Mouse (Mus musculus) forebrain, embryonic 16.5 days (tissue): ENCODE measurements at regions not wholly inside any gene's neighbourhood (a gene's known extent, or its start where the extent isn't known, plus 50 kb on each side); places are given as distances from the start of the nearest gene placed in this dataset.

Experiments
- ATAC-seq: fragments of 200-750 bp; cut with Nextera tagmentation; 2 replicates; pipeline ENCODE4 v1.8.0; 2017; ENCODE audit warnings: mild to moderate bottlenecking, moderate library complexity
- H3K27ac ChIP-seq: fragments of 300-500 bp; sonication (generic); 2 replicates; pipeline ENCODE4 v1.5.1; 2014; ENCODE audit warnings: low read length, control low read depth
- H3K27me3 ChIP-seq: fragments of 300-500 bp; sonication (generic); replicated peaks from 2 replicates; pipeline ENCODE4 v1.6.1; 2014; ENCODE audit warnings: low read length; ENCODE audit not compliant: control insufficient read depth, insufficient read depth
- H3K36me3 ChIP-seq: fragments of 300-500 bp; sonication (generic); 2 replicates; pipeline ENCODE4 v1.6.1; 2014; ENCODE audit not compliant: control insufficient read depth, insufficient read depth
- H3K4me1 ChIP-seq: fragments of 300-500 bp; sonication (generic); replicated peaks from 2 replicates; pipeline ENCODE4 v1.6.1; 2014; ENCODE audit warnings: low read length; ENCODE audit not compliant: control insufficient read depth, insufficient read depth
- H3K4me2 ChIP-seq: fragments of 300-500 bp; sonication (generic); 2 replicates; pipeline ENCODE4 v1.6.1; 2014; ENCODE audit warnings: mild to moderate bottlenecking, low read length, control low read depth
- H3K4me3 ChIP-seq: fragments of 300-500 bp; sonication (generic); replicated peaks from 2 replicates; pipeline ENCODE4 v1.5.1; 2014; ENCODE audit warnings: mild to moderate bottlenecking, low read length, control low read depth
- H3K9ac ChIP-seq: fragments of 300-500 bp; sonication (generic); replicated peaks from 2 replicates; pipeline ENCODE4 v1.6.1; 2014; ENCODE audit warnings: low read depth, low read length, control low read depth
- H3K9me3 ChIP-seq: fragments of 300-500 bp; sonication (generic); 2 replicates; pipeline ENCODE4 v1.6.1; 2016; ENCODE audit warnings: low read length; ENCODE audit not compliant: control insufficient read depth
- WGBS: fragments of 180-500 bp; shearing (Covaris S2); extraction: QIAGEN DNeasy Blood & Tissue Kit; methylation state at CpG from one replicate; pipeline ENCODE4 v1.1.7; 2014; 5-methylcytosine and 5-hydroxymethylcytosine counted together

- 94% methylated on average over 1 of the region's 1 CpGs for WGBS
- ATAC-seq: no peak
- Histone ChIP-seq H3K4me2 (no peak overlapping the region), H3K4me1 (no peaks in the 10 kb centered on the region), H3K4me3 (no peak overlapping the region), H3K27me3 (no peaks in the 10 kb centered on the region), H3K27ac (no peak overlapping the region), H3K9ac (no peak overlapping the region), H3K9me3 (no peaks in the 10 kb centered on the region), H3K36me3 (no peaks in the 10 kb centered on the region)
These were observed 899.6 kb upstream of the Acvr2a start for GRCm38 (mm10) chr2:47914270-47914669.

DNA sequence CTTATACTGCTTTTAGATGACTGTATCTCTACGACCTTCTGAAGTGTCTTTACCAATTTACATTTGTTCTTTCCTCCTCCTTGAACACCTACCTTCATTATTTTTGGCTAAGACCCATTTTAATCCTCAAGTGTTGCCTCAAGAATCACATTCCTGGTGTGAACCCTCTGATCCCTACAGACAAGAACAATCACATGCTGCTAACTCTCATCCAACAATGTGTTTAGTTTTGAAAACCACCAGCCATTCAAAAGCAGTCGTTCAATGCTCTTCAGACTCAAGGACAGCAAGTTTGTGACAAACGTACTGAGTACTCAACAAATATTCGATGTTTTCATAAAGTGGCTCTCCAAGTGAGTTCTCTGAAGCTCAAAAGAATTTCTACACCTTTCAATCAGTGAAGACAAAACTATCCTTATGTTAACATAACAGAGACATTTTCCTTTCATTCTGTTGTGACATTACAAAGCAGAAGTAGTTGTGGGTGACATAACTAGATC is 898.9 kb upstream of the Acvr2a start:
- no peak overlapping the region for H3K4me2 ChIP-seq

DNA sequence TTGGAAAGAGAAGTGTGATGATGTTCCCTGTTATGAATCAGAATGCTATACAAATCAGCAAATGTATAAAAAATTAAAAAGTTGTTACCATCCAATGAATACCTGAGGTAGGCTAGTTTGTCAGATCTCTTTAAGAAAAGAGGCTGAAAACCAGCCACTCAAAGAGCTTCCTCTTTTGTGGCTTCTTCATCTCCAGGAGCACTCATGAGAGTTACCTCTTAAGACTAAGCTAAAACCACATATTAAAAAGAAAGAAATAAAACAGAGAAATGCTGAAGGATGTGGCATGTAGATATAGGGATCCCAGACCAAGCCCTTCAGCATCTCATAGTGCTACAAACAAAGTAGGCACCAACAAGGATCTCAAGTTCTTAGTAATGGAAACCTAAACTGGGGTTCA is 890.9 kb upstream of the Acvr2a start:
- H3K27me3 ChIP-seq: no peaks in the 10 kb centered on the region
- H3K4me2 ChIP-seq: no peak overlapping the region
- no peaks in the 10 kb centered on the region for H3K36me3 ChIP-seq
- ATAC-seq: no peak
- H3K4me1 ChIP-seq: no peaks in the 10 kb centered on the region
- no peaks in the 10 kb centered on the region for H3K9me3 ChIP-seq
- no peak overlapping the region for H3K9ac ChIP-seq
- no peak overlapping the region for H3K4me3 ChIP-seq
- H3K27ac ChIP-seq: no peak overlapping the region

More for the DNA sequence above, 898.9 kb upstream of the Acvr2a start:
- no peak for ATAC-seq
- H3K4me1 ChIP-seq: no peaks in the 10 kb centered on the region
- H3K36me3 ChIP-seq: no peaks in the 10 kb centered on the region
- H3K9ac ChIP-seq: no peak overlapping the region
- no peak overlapping the region for H3K4me3 ChIP-seq
- H3K27ac ChIP-seq: no peak overlapping the region
- 70% methylated on average over 4 of the region's 4 CpGs for WGBS
- H3K27me3 ChIP-seq: no peaks in the 10 kb centered on the region
- H3K9me3 ChIP-seq: no peaks in the 10 kb centered on the region

- no peaks in the 10 kb centered on the region for H3K36me3 ChIP-seq
- H3K27ac ChIP-seq: no peak overlapping the region
- H3K4me3 ChIP-seq: no peak overlapping the region
- H3K27me3 ChIP-seq: no peaks in the 10 kb centered on the region
- no peak for ATAC-seq
- H3K9ac ChIP-seq: no peak overlapping the region
- H3K9me3 ChIP-seq: no peaks in the 10 kb centered on the region
- H3K4me2 ChIP-seq: no peak overlapping the region
- no peaks in the 10 kb centered on the region for H3K4me1 ChIP-seq
These were observed 887.3 kb upstream of the Acvr2a start for GRCm38 (mm10) chr2:47926620-47927019.

DNA sequence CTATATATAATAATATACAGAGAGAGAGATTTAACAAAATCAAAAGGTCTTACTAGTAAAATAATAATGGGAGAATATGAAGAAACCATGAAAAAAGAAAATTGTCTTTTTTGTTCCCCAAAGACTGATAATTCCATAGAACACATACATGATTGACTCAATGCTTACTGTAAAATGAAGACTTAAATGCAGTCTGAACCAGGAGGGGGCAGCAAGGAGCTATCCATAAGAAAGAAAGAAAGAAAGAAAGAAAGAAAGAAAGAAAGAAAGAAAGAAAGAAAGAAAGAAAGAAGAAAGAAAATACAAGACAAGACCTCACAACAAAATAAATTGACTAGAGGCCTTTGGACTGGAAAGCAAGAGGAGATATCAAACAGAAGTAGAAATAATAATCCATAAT is 868.8 kb upstream of the Acvr2a start:
- H3K27ac ChIP-seq: no peak overlapping the region
- no peaks in the 10 kb centered on the region for H3K9me3 ChIP-seq
- H3K4me1 ChIP-seq: no peaks in the 10 kb centered on the region
- no peaks in the 10 kb centered on the region for H3K27me3 ChIP-seq
- ATAC-seq: no peak
- no peak overlapping the region for H3K9ac ChIP-seq
- H3K4me3 ChIP-seq: no peak overlapping the region
- H3K36me3 ChIP-seq: no peaks in the 10 kb centered on the region
- no peak overlapping the region for H3K4me2 ChIP-seq

GRCm38 (mm10) chr2:47991132-47991531 is 822.8 kb upstream of the Acvr2a start:
- no peak overlapping the region for H3K27ac ChIP-seq
- H3K4me1 ChIP-seq: no peaks in the 10 kb centered on the region
- WGBS: 50% methylated on average over 1 of the region's 1 CpGs
- H3K27me3 ChIP-seq: no peaks in the 10 kb centered on the region
- peak; percentile 57 for ATAC-seq
- H3K9ac ChIP-seq: no peak overlapping the region
- no peaks in the 10 kb centered on the region for H3K9me3 ChIP-seq
- H3K4me2 ChIP-seq: no peak overlapping the region
- H3K36me3 ChIP-seq: no peaks in the 10 kb centered on the region
- no peak overlapping the region for H3K4me3 ChIP-seq

DNA sequence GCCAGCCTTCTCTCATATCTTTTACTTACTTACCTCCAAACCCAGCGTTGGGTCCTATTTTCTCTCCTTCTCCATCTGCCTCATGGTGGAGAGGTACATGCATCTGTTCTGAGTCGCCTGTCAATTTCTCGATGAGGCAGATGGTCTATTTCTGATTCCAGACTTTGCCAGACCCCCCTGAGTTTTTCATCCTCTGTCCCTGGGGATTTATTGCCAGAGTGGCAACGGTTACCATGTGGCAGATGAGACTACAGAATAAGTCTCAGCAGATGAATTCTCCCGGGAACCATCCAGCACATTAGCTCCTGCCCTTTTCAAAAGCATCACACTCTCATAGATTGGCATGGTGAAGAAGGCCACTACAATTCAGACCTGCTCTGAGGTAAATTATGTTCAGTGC is 819.7 kb upstream of the Acvr2a start:
- peak; percentile 78 for ATAC-seq
- Histone ChIP-seq H3K4me1 (no peaks in the 10 kb centered on the region), H3K27ac (no peak overlapping the region), H3K9ac (no peak overlapping the region), H3K27me3 (no peaks in the 10 kb centered on the region), H3K9me3 (no peaks in the 10 kb centered on the region), H3K4me3 (no peak overlapping the region), H3K36me3 (no peaks in the 10 kb centered on the region), H3K4me2 (no peak overlapping the region)
- 57% methylated on average over 5 of the region's 5 CpGs for WGBS

DNA sequence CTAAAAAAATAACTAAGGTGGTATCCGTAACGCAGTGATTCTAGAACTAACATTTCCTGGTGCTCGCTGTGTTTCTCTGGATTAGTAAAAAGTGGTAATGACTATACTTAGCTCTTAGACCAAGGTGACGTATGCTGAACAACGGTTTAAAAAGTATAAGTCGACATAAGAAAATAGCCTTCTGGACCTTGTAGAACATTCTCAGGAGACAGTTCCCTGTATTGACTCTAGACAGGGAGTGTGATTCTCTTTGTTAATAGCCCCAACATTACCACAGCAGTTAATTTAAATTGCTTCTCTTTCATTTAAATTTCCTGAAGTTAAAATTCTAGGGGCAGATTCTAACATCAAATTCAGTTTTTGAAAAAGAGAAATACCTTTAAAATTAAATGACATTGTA is 812.7 kb upstream of the Acvr2a start:
- H3K4me3 ChIP-seq: no peak overlapping the region
- no peaks in the 10 kb centered on the region for H3K27me3 ChIP-seq
- no peak overlapping the region for H3K9ac ChIP-seq
- H3K27ac ChIP-seq: no peak overlapping the region
- no peaks in the 10 kb centered on the region for H3K9me3 ChIP-seq
- no peak for ATAC-seq
- H3K36me3 ChIP-seq: no peaks in the 10 kb centered on the region
- H3K4me2 ChIP-seq: no peak overlapping the region
- 90% methylated on average over 6 of the region's 6 CpGs for WGBS
- H3K4me1 ChIP-seq: no peaks in the 10 kb centered on the region

DNA sequence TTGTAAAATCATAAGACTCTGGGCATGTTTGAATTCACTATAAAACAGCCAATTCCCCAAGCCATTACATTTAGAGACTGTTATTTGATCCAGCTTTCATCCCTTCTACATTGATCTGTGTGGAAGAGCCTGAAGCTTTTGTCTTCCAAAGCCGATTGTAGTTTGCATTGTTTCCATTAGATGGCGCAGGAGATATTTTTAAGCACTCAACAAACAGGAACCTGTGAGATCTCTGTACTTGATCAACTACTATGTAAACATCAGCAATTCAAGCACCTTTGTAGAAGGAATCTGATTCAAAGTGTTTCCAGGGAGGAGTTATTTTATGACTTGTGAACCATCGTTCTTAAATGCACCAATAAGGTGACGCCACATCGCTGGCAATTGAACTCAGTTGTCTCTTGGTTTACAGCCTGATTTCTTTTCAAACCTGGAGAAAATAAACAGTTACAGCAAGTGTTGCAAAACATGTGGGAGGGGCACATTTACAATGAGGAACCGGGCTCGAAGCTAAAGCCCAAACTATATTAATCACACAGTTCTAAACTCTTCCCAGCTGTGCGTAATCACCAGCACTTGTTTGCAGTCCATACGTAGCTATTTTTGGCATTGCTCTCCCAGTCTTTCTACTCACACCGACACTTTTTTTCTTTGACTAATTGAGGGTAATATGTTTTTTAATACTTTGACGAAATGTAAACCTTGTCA is 812.0 kb upstream of the Acvr2a start:
- Histone ChIP-seq H3K4me2 (no peak overlapping the region), H3K9ac (no peak overlapping the region), H3K36me3 (no peaks in the 10 kb centered on the region), H3K27ac (no peak overlapping the region), H3K9me3 (no peaks in the 10 kb centered on the region), H3K4me1 (no peaks in the 10 kb centered on the region), H3K27me3 (no peaks in the 10 kb centered on the region), H3K4me3 (no peak overlapping the region)
- peak; percentile 84 for ATAC-seq
- 50% methylated on average over 11 of the region's 11 CpGs for WGBS

DNA sequence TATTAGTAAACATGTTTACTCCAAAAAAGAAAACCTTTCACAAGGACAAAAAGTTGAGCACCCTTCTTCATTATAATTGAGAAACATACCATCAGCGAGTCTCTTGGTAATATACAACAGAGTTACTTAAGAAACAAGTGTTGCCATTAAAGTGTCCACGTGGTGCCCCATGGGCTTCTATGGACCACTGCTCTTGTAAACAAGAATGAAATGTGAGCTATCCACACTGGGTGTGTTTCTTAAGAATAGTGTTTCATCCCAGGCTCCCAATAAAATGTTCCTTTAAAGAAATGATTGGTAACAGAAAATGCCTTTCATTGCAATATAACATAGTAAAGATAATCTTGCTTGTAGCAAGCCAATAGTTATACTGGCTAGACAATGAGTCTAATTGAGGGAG is 803.6 kb upstream of the Acvr2a start:
- Histone ChIP-seq H3K4me2 (no peak overlapping the region), H3K36me3 (no peaks in the 10 kb centered on the region), H3K4me1 (no peaks in the 10 kb centered on the region), H3K27ac (no peak overlapping the region), H3K9ac (no peak overlapping the region), H3K4me3 (no peak overlapping the region), H3K9me3 (no peaks in the 10 kb centered on the region), H3K27me3 (no peaks in the 10 kb centered on the region)
- no peak for ATAC-seq
- 82% methylated on average over 2 of the region's 2 CpGs for WGBS
